Mouse (Mus musculus) ES-E14 (cell line): ENCODE data around the gene Zbtb40.

Experiments used
- CHD2 ChIP-seq: IDR thresholded peaks from 2 replicates; pipeline ENCODE4 v1.6.1; 2014; ENCODE audit warnings: mild to moderate bottlenecking, low read depth, low read length, inconsistent platforms
- HCFC1 ChIP-seq: IDR thresholded peaks from 2 replicates; pipeline ENCODE4 v1.6.1; 2012; ENCODE audit warnings: low read length, inconsistent platforms, borderline replicate concordance; ENCODE audit not compliant: insufficient read depth

DNA sequence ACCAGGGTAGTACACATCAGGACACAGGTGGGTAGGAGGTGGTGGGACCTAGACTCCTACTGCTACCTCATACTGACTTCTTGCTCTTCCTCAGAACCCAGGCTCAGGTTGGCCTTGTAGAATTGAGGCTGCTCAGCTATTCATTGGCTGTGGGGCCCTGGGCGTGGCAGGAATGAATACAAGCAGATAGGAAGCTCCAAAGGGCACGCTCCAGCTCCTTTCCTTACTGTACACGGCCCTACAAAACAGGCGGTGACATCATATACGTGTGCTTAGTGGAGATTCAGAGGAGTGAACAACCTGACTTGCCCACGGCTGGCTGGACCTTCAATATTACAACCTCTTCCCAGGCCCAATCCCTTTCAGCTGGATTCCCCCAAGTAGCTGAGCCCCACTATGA lies 22.6 kb upstream of the Zbtb40 start:
- no peak for TF ChIP-seq HCFC1
- no peak for TF ChIP-seq CHD2
